Mouse (Mus musculus): ENCODE measurements around the gene Smoc2. TPM values are rescaled to one million over a fixed set of nuclear protein-coding genes. Genes with fewer than 3 reads are reported as not detected.

The Smoc2 gene
- polyA plus RNA-seq (2014; fragmentation: Nextera tagmentation; extraction: Ambion mirVana): 7.0 and 11.1 TPM in 2 replicates

DNA sequence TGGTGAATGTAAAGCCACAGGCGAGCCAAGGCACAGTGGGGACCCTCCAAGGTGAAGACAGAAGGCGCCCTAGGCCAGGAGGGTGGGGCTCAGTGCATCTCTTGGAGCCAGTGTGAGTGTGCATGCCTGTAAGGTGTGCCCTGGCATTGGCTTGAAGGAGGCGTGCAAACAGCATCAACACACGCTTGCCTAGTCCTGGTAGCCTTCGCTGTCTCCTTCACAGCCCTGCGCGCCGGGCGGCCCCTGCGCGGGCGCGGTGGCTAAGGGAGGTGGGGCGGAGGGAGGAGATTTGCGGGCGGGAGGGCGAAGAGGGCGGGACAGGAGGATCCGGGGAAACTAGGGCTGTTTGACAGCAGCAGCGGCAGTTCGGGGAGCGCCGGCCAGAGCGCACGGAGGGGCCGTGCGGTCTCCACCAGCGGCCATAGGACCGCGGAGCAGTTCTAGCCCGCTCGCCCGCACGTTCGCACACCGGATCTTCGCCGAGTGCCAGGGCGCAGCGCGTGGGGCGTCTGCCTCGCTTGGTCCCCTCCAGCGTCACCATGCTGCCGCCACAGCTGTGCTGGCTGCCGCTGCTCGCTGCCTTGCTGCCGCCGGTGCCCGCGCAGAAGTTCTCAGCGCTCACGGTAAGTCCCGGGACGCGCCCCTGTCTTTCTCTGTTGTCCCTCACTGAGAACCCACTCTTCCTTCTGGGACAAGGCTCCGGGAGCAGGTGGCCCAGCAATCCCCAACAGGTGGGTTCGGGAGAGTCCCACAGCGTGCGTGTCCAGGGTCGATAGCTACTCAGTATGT lies at the start of gene Smoc2:
Gene Smoc2 (plus strand): TSS at position 330 of the 789 bp plus-strand sequence.
- no peak within 1 kb of the TSS for H3K27ac ChIP-seq (ENCODE audit: low read depth, low read length)
- H3K4me1 ChIP-seq (ENCODE audit: control insufficient read depth, insufficient read depth, low read length): peaks cover 14% of the 10 kb centered on the region
- peak within 1 kb of the TSS; percentile 73 for H3K4me2 ChIP-seq
- under 1% methylated on average over 54 of the region's 61 CpGs for WGBS
- no peaks in the 10 kb centered on the region for H3K9me3 ChIP-seq (ENCODE audit: control insufficient read depth, low read length)
- H3K9ac ChIP-seq (ENCODE audit: low read length): no peak within 1 kb of the TSS; the same call in 1 of the 2 replicates
- ATAC-seq (ENCODE audit: low FRiP score) (peak; percentile 57), DNase-seq (ENCODE audit: low spot score, missing footprints) (peak; percentile 91)
- peaks cover 47% of the 10 kb centered on the region for H3K27me3 ChIP-seq (ENCODE audit: control insufficient read depth, insufficient read depth, low read length)
- peak within 1 kb of the TSS; percentile 38 for H3K4me3 ChIP-seq (ENCODE audit: low read depth, low read length)
- H3K36me3 ChIP-seq (ENCODE audit: control insufficient read depth, insufficient read depth, low read length): no peaks in the 10 kb centered on the region

DNA sequence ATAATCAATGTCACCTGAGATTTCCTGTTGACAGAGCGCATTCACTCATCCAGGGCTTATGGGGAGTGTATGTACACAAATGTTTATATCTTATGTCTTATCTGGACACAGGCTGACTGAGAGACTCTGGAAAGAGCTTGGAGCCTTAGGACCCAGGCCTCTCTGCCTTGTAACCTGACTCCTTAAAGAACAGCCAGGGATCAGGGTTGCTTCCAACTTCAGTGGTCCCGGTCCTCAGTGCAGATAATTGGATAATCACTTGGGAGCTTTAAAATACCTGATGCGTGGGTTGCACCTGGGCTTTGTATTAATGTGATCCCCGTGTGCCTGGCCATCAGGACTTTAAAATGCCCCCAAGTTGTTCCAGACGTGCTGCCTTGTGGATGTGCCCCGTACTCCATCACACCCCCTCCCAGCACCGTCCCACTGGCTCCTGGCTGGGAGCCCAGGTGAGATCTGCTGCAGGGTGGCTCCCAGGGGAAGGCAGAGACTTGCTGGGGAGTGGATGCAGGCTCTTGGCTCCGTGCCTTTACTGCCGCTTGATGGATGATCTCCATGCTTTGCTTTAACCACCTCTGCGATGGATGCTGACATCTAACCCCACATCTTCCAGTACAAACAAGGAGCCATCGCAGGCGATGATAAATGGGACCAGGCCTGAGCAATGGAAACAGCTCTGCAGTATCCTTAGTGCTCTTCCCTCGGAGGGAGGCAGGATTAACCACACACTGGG lies 48.4 kb upstream of the Smoc2 start:
- 20% methylated on average over 13 of the region's 13 CpGs for WGBS
- Histone ChIP-seq H3K27me3 (ENCODE audit: control insufficient read depth, insufficient read depth, low read length) (no peaks in the 10 kb centered on the region), H3K27ac (ENCODE audit: low read depth, low read length) (no peak overlapping the region), H3K9ac (ENCODE audit: low read length) (no peak overlapping the region), H3K4me3 (ENCODE audit: low read depth, low read length) (no peak overlapping the region), H3K4me2 (no peak overlapping the region), H3K36me3 (ENCODE audit: control insufficient read depth, insufficient read depth, low read length) (no peaks in the 10 kb centered on the region), H3K9me3 (ENCODE audit: control insufficient read depth, low read length) (no peaks in the 10 kb centered on the region), H3K4me1 (ENCODE audit: control insufficient read depth, insufficient read depth, low read length) (no peaks in the 10 kb centered on the region)
- no peak for ATAC-seq (ENCODE audit: low FRiP score)
- DNase-seq (ENCODE audit: low spot score, missing footprints): peak; percentile 76

DNA sequence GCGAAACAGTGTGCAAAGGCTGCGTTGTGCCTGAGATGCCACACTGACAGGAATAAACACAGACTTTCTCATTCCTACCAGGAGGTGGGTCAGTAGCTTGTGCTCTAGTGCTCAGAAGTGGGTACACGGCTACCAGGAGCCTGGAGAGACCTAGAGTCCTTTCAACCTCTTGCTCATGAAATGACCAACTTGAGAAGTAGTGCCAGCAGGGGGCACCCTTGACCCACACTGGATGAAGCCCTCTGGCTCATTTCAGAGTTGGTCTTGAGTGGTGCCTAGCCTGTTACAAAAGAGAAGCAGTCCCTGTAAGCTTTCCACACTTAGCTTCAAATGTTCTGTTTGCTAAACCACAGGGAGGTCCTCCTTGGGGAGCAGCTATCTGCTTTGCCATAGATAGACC lies 46.7 kb upstream of the Smoc2 start:
- WGBS: 60% methylated on average over 3 of the region's 3 CpGs
- Histone ChIP-seq H3K9me3 (ENCODE audit: control insufficient read depth, low read length) (no peaks in the 10 kb centered on the region), H3K27me3 (ENCODE audit: control insufficient read depth, insufficient read depth, low read length) (no peaks in the 10 kb centered on the region), H3K27ac (ENCODE audit: low read depth, low read length) (no peak overlapping the region), H3K36me3 (ENCODE audit: control insufficient read depth, insufficient read depth, low read length) (no peaks in the 10 kb centered on the region), H3K4me3 (ENCODE audit: low read depth, low read length) (no peak overlapping the region), H3K4me2 (no peak overlapping the region), H3K4me1 (ENCODE audit: control insufficient read depth, insufficient read depth, low read length) (no peaks in the 10 kb centered on the region), H3K9ac (ENCODE audit: low read length) (no peak overlapping the region)
- peak; percentile 57 for ATAC-seq (ENCODE audit: low FRiP score)
- DNase-seq (ENCODE audit: low spot score, missing footprints): peak; percentile 96

DNA sequence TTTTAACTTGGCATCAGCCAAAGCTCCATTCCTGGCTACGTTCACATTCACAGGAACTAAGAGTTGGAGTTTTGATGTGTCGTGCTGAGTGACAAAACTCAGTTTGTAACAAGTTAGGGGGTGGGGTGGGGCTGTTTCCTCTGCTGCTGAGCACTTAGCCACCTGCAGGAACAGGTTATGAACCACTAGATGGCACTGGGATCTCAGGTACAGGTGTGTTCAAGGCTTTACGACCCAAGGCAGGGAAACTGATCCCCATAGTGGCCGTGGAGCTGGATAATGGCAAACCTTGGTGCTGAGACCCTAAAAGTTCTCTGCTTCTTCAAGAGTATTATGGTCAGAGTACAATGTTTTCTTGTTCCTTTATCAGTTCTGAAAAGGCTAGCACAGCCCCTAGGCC lies 45.6 kb upstream of the Smoc2 start:
- Histone ChIP-seq H3K4me1 (ENCODE audit: control insufficient read depth, insufficient read depth, low read length) (no peaks in the 10 kb centered on the region), H3K36me3 (ENCODE audit: control insufficient read depth, insufficient read depth, low read length) (no peaks in the 10 kb centered on the region), H3K9ac (ENCODE audit: low read length) (no peak overlapping the region), H3K27ac (ENCODE audit: low read depth, low read length) (no peak overlapping the region), H3K9me3 (ENCODE audit: control insufficient read depth, low read length) (no peaks in the 10 kb centered on the region), H3K27me3 (ENCODE audit: control insufficient read depth, insufficient read depth, low read length) (no peaks in the 10 kb centered on the region), H3K4me3 (ENCODE audit: low read depth, low read length) (no peak overlapping the region), H3K4me2 (no peak overlapping the region)
- no peak for DNase-seq (ENCODE audit: low spot score, missing footprints)
- 64% methylated on average over 4 of the region's 4 CpGs for WGBS
- no peak for ATAC-seq (ENCODE audit: low FRiP score)

DNA sequence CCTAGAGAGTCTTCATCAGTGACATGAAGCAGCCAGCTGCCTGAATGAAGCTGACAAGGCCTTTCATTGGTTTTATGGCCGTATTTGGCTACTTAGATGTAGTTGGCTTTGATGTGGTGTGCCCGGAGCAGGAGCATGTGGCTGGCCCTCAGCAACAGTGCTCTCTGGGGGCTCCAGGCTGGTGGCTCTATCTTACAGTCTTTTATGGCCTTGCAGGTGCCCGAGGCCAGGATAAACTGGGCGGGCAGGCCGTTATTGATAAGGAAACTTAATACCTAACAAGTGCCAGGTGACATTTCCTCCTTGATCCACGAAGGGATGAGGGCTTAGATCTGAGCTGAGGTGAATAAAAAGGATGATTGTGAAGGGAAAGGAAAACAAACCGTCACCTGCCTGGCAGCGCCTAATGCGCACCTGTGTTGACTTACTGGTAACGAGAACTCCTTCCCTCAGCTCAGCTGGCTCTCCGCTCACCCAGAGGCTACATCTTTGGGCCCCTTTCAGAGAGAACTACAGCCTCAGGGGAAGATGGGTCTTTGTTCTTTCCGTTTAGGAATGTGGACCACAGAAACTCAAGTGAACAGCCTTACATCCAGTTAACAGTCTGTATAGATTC lies 44.4 kb upstream of the Smoc2 start:
- Histone ChIP-seq H3K4me1 (ENCODE audit: control insufficient read depth, insufficient read depth, low read length) (no peaks in the 10 kb centered on the region), H3K27ac (ENCODE audit: low read depth, low read length) (no peak overlapping the region), H3K27me3 (ENCODE audit: control insufficient read depth, insufficient read depth, low read length) (no peaks in the 10 kb centered on the region), H3K4me3 (ENCODE audit: low read depth, low read length) (no peak overlapping the region), H3K4me2 (no peak overlapping the region), H3K9me3 (ENCODE audit: control insufficient read depth, low read length) (no peaks in the 10 kb centered on the region), H3K36me3 (ENCODE audit: control insufficient read depth, insufficient read depth, low read length) (no peaks in the 10 kb centered on the region), H3K9ac (ENCODE audit: low read length) (no peak overlapping the region)
- 74% methylated on average over 12 of the region's 12 CpGs for WGBS
- peak; percentile 10 for DNase-seq (ENCODE audit: low spot score, missing footprints)
- ATAC-seq (ENCODE audit: low FRiP score): no peak

DNA sequence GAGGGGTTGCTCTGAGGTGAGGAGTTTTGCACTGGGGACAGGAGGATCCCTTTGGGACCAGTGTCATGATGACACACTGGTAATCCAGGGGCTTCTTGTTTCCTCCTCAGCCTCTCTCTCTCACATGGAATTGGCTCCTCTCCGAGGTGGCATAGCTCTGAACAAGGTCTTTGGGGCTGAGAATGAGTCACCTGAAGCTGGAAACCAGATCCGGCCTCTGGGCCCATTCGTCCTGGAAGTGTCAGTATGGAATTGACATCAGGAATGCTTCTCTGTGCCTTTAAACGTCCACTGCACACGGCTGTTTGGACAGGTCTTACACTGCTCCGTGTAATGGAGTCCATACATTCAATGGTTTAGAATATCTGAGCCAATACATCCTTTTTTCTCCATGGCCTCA lies 42.2 kb upstream of the Smoc2 start:
- WGBS: 82% methylated on average over 6 of the region's 6 CpGs
- no peak overlapping the region for H3K9ac ChIP-seq (ENCODE audit: low read length)
- H3K4me2 ChIP-seq: no peak overlapping the region
- ATAC-seq (ENCODE audit: low FRiP score): no peak
- no peaks in the 10 kb centered on the region for H3K36me3 ChIP-seq (ENCODE audit: control insufficient read depth, insufficient read depth, low read length)
- no peak overlapping the region for H3K4me3 ChIP-seq (ENCODE audit: low read depth, low read length)
- DNase-seq (ENCODE audit: low spot score, missing footprints): no peak
- H3K4me1 ChIP-seq (ENCODE audit: control insufficient read depth, insufficient read depth, low read length): no peaks in the 10 kb centered on the region
- no peaks in the 10 kb centered on the region for H3K27me3 ChIP-seq (ENCODE audit: control insufficient read depth, insufficient read depth, low read length)
- no peaks in the 10 kb centered on the region for H3K9me3 ChIP-seq (ENCODE audit: control insufficient read depth, low read length)
- no peak overlapping the region for H3K27ac ChIP-seq (ENCODE audit: low read depth, low read length)

DNA sequence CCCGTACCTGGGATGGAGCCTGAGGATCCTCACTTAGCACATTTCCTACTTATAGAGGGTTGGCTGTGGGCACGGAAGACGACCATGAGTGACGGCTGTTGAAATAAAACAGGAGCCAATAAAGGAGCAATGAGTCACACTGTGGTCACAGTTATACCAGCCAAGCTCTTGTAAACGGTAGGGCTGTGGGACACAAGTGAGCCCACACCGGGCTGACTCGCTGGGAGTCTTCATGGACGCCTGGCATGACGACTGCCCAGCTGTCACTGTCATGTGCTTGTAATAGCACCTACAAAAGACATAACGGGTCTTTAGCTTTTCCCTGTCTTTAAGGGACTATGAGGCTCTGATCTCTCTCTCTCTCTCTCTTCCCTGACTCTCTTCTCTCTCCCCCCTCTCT lies 39.3 kb upstream of the Smoc2 start:
- DNase-seq (ENCODE audit: low spot score, missing footprints): no peak
- H3K27ac ChIP-seq (ENCODE audit: low read depth, low read length): no peak overlapping the region
- H3K4me3 ChIP-seq (ENCODE audit: low read depth, low read length): no peak overlapping the region
- H3K4me1 ChIP-seq (ENCODE audit: control insufficient read depth, insufficient read depth, low read length): no peaks in the 10 kb centered on the region
- no peaks in the 10 kb centered on the region for H3K9me3 ChIP-seq (ENCODE audit: control insufficient read depth, low read length)
- no peak overlapping the region for H3K9ac ChIP-seq (ENCODE audit: low read length)
- H3K36me3 ChIP-seq (ENCODE audit: control insufficient read depth, insufficient read depth, low read length): no peaks in the 10 kb centered on the region
- 91% methylated on average over 10 of the region's 10 CpGs for WGBS
- ATAC-seq (ENCODE audit: low FRiP score): no peak
- H3K4me2 ChIP-seq: no peak overlapping the region
- H3K27me3 ChIP-seq (ENCODE audit: control insufficient read depth, insufficient read depth, low read length): no peaks in the 10 kb centered on the region

DNA sequence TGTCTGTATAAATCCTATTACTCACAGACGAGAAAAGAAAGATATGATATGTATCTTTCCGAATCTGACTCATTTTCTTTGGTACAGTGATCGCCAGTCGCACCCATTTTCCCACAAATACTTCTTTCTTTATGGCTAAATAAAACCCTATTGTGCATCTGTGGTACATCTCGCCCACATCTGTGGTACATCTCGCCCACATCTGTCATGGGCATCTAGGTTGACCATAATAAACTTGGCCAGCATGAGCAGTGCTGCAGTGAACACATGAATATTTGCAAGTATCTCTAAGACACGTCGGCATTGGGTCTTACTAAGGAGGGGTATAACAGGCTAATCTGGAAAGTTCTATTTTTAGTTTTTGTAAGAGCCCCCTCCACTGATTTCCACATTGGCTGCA lies 36.7 kb upstream of the Smoc2 start:
- no peaks in the 10 kb centered on the region for H3K27me3 ChIP-seq (ENCODE audit: control insufficient read depth, insufficient read depth, low read length)
- no peak overlapping the region for H3K4me3 ChIP-seq (ENCODE audit: low read depth, low read length)
- H3K36me3 ChIP-seq (ENCODE audit: control insufficient read depth, insufficient read depth, low read length): no peaks in the 10 kb centered on the region
- no peak overlapping the region for H3K4me2 ChIP-seq
- H3K4me1 ChIP-seq (ENCODE audit: control insufficient read depth, insufficient read depth, low read length): no peaks in the 10 kb centered on the region
- WGBS: 90% methylated on average over 8 of the region's 8 CpGs
- no peak for DNase-seq (ENCODE audit: low spot score, missing footprints)
- H3K27ac ChIP-seq (ENCODE audit: low read depth, low read length): no peak overlapping the region
- H3K9me3 ChIP-seq (ENCODE audit: control insufficient read depth, low read length): no peaks in the 10 kb centered on the region
- H3K9ac ChIP-seq (ENCODE audit: low read length): no peak overlapping the region
- no peak for ATAC-seq (ENCODE audit: low FRiP score)

All from midbrain, embryonic 11.5 days (tissue).